Mouse (Mus musculus): ENCODE data around the gene Smim1. TPM values are rescaled to one million over a fixed set of nuclear protein-coding genes. Genes with fewer than 3 reads are reported as not detected.
A peak's percentile ranks its signal among the peaks of the same experiment; 100 is the strongest.

Gene Smim1
- total and polyA plus RNA-seq, 2 experiments: 8.1 to 16.9 TPM

DNA sequence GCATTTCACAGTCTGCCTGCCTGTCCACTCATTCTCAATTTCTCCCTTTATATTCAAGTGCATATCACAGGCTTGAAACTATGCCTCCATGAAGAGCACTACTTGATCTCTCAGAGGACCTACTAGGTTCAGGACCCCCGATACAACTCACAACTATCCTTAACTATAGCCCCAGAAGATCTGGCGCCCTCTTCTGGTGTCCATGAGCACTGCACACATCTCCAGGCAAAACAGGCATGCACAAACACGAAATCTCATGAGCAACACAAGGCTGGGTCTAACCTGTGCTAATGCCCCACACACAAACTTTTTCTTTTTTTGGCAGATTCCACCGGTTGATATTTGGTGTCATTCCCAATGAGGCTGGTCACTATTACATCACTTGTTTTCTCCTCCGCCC lies 19.8 kb upstream of the Smim1 start:
- Histone ChIP-seq H3K27me3 (ENCODE audit: control insufficient read depth, insufficient read depth, low read length) (no peaks in the 10 kb centered on the region), H3K79me2 (ENCODE audit: control insufficient read depth, insufficient read depth, low read length) (no peaks in the 10 kb centered on the region), H3K9ac (ENCODE audit: low read depth, low read length) (no peak overlapping the region), H3K4me3 (ENCODE audit: insufficient read depth, low read depth, low read length) (no peak overlapping the region), H3K4me1 (ENCODE audit: control insufficient read depth, insufficient read depth, low read length) (no peaks in the 10 kb centered on the region), H3K36me3 (ENCODE audit: control insufficient read depth, insufficient read depth, low read length) (no peaks in the 10 kb centered on the region), H3K27ac (replicated peaks; ENCODE audit: insufficient read depth, low read depth, low read length) (no peak overlapping the region)
- 69% methylated on average over 5 of the region's 5 CpGs for WGBS
- TF ChIP-seq POLR2A (IDR thresholded peaks at IDR 0.05; ENCODE audit: extremely low read depth, insufficient read depth, low read length): no peak
- TF ChIP-seq CTCF (IDR thresholded peaks at IDR 0.05; ENCODE audit: low read depth, low read length): peak; percentile 12; the same call in 1 of the 2 replicates
- no peak for DNase-seq (ENCODE audit: extremely low read depth, low read depth, low spot score)

DNA sequence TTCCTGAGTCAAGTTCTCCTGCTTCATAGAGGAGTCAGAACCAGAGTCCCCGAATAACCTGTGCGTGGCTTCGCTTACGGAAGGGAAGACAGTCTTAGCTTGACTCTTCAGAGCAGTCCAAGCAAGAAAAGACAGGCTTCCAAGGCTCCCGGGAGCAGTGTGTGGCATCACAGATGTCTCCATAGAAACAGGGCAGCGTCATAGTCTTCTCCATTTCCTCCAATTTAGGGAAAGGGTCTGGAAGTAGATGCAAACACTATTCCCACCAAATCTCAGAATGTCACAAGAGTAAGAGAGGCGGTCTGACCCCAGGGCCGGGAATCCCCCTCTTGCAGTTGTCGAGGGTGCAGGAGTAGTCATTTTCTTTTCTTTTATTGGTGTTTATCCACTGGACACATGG lies 16.5 kb upstream of the Smim1 start, which contains the start of gene Ccdc27:
TSS of gene Ccdc27 (minus strand) at position 101 of the 400 bp plus-strand sequence.
- no peak within 1 kb of the TSS for H3K27ac ChIP-seq (replicated peaks; ENCODE audit: insufficient read depth, low read depth, low read length)
- DNase-seq (ENCODE audit: extremely low read depth, low read depth, low spot score): no peak
- H3K36me3 ChIP-seq (ENCODE audit: control insufficient read depth, insufficient read depth, low read length): no peaks in the 10 kb centered on the region
- no peaks in the 10 kb centered on the region for H3K79me2 ChIP-seq (ENCODE audit: control insufficient read depth, insufficient read depth, low read length)
- H3K9ac ChIP-seq (ENCODE audit: low read depth, low read length): no peak within 1 kb of the TSS
- H3K27me3 ChIP-seq (ENCODE audit: control insufficient read depth, insufficient read depth, low read length): no peaks in the 10 kb centered on the region
- no peaks in the 10 kb centered on the region for H3K4me1 ChIP-seq (ENCODE audit: control insufficient read depth, insufficient read depth, low read length)
- TF ChIP-seq POLR2A (IDR thresholded peaks at IDR 0.05; ENCODE audit: extremely low read depth, insufficient read depth, low read length) (no peak), CTCF (IDR thresholded peaks at IDR 0.05; ENCODE audit: low read depth, low read length) (no peak)
- no peak within 1 kb of the TSS for H3K4me3 ChIP-seq (ENCODE audit: insufficient read depth, low read depth, low read length)
- WGBS: 82% methylated on average over 9 of the region's 9 CpGs

DNA sequence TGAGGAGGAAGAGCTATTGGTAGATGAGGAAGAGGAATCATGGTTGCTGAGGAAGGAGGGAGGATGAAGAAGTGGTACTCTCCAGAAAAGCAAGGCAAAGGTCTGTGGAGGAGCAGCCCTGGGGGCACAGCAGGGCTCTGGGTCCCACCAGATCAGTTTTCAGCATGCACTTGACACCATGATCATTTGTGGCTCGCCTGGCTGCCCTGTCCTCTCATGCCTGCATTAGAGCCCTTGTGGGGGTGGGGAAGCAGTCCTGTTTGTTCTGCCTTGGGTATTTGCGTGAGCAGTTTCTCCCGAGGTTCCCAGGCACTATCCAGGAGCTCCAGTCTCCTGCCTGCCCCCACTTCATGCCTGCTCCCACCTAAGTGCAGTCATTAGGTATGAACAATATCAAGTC lies 11.1 kb upstream of the Smim1 start:
- TF ChIP-seq POLR2A (IDR thresholded peaks at IDR 0.05; ENCODE audit: extremely low read depth, insufficient read depth, low read length): no peak
- TF ChIP-seq CTCF (IDR thresholded peaks at IDR 0.05; ENCODE audit: low read depth, low read length): no peak
- H3K27ac ChIP-seq (replicated peaks; ENCODE audit: insufficient read depth, low read depth, low read length): no peak overlapping the region
- no peaks in the 10 kb centered on the region for H3K27me3 ChIP-seq (ENCODE audit: control insufficient read depth, insufficient read depth, low read length)
- H3K36me3 ChIP-seq (ENCODE audit: control insufficient read depth, insufficient read depth, low read length): no peaks in the 10 kb centered on the region
- H3K4me3 ChIP-seq (ENCODE audit: insufficient read depth, low read depth, low read length): no peak overlapping the region
- no peaks in the 10 kb centered on the region for H3K4me1 ChIP-seq (ENCODE audit: control insufficient read depth, insufficient read depth, low read length)
- H3K9ac ChIP-seq (ENCODE audit: low read depth, low read length): no peak overlapping the region
- no peaks in the 10 kb centered on the region for H3K79me2 ChIP-seq (ENCODE audit: control insufficient read depth, insufficient read depth, low read length)
- no peak for DNase-seq (ENCODE audit: extremely low read depth, low read depth, low spot score)
- WGBS: 18% methylated on average over 3 of the region's 3 CpGs

DNA sequence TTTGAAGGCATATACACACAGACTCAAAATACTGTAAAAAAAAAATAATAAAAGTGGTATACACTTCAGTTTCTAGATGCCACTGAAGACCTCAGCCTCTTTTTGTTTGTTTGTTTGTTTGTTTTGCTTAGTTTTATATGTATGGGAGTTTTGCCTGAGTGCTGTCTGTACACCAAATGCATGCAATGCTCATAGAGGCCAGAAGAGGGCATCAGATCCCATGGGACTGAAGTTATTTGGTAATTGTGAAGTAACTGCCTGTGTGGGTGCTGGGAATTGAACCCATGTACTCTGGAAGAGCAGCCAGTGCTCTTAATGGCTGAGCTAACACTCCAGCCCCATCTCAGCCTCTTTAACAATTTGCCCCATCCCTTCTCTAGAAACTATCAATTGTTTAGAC lies 2.6 kb upstream of the Smim1 start:
- TF ChIP-seq POLR2A (IDR thresholded peaks at IDR 0.05; ENCODE audit: extremely low read depth, insufficient read depth, low read length): no peak
- TF ChIP-seq CTCF (IDR thresholded peaks at IDR 0.05; ENCODE audit: low read depth, low read length): peak; percentile 51
- no peak for DNase-seq (ENCODE audit: extremely low read depth, low read depth, low spot score)

DNA sequence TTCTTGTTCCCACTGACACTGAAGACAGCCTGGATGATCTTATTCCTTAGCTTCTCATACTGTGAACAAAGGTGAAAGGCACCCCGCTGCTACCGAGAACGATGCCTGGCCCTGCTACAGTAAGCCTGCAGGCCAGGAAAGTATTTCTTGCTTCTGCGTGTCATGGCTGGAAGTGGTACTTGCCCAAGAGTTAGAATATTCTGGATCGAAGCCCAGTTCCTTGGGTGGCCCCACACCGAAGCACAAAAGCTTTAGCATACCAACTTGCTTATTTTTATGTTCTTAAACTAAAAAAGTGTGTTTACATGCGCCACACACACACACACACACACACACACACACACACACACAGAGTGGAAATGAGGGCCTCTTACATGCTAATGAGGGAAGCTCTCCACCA lies 2.0 kb upstream of the Smim1 start:
- Histone ChIP-seq H3K4me1 (ENCODE audit: control insufficient read depth, insufficient read depth, low read length) (peaks cover 6% of the 10 kb centered on the region), H3K27me3 (ENCODE audit: control insufficient read depth, insufficient read depth, low read length) (no peaks in the 10 kb centered on the region), H3K9ac (ENCODE audit: low read depth, low read length) (no peak overlapping the region), H3K36me3 (ENCODE audit: control insufficient read depth, insufficient read depth, low read length) (no peaks in the 10 kb centered on the region), H3K4me3 (ENCODE audit: insufficient read depth, low read depth, low read length) (no peak overlapping the region), H3K79me2 (ENCODE audit: control insufficient read depth, insufficient read depth, low read length) (no peaks in the 10 kb centered on the region), H3K27ac (replicated peaks; ENCODE audit: insufficient read depth, low read depth, low read length) (no peak overlapping the region)
- no peak for DNase-seq (ENCODE audit: extremely low read depth, low read depth, low spot score)
- TF ChIP-seq POLR2A (IDR thresholded peaks at IDR 0.05; ENCODE audit: extremely low read depth, insufficient read depth, low read length): no peak
- no peak for TF ChIP-seq CTCF (IDR thresholded peaks at IDR 0.05; ENCODE audit: low read depth, low read length)
- WGBS: 85% methylated on average over 7 of the region's 7 CpGs

More for the DNA sequence above, 2.6 kb upstream of the Smim1 start:
- Histone ChIP-seq H3K27me3 (ENCODE audit: control insufficient read depth, insufficient read depth, low read length) (no peaks in the 10 kb centered on the region), H3K36me3 (ENCODE audit: control insufficient read depth, insufficient read depth, low read length) (no peaks in the 10 kb centered on the region), H3K4me3 (ENCODE audit: insufficient read depth, low read depth, low read length) (no peak overlapping the region), H3K9ac (ENCODE audit: low read depth, low read length) (no peak overlapping the region), H3K79me2 (ENCODE audit: control insufficient read depth, insufficient read depth, low read length) (no peaks in the 10 kb centered on the region), H3K27ac (replicated peaks; ENCODE audit: insufficient read depth, low read depth, low read length) (no peak overlapping the region), H3K4me1 (ENCODE audit: control insufficient read depth, insufficient read depth, low read length) (peaks cover 6% of the 10 kb centered on the region)

DNA sequence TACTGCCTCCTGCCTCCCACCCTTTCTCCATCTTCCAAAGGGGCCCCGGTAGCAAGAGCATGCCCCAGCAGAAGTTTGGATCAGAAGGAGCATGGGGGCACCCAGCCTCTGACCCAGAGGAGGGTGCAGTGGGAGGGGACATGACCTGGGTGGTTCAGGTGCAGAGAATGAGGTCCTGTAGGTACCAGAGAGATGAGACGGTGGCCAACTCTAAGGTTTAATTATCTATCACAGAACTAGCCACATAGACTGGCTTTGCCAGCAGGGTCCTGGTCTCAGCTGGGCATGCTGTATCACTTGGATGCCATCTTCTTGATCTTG lies 371 bp upstream of the Smim1 start:
- Histone ChIP-seq H3K27me3 (ENCODE audit: control insufficient read depth, insufficient read depth, low read length) (no peaks in the 10 kb centered on the region), H3K79me2 (ENCODE audit: control insufficient read depth, insufficient read depth, low read length) (no peaks in the 10 kb centered on the region), H3K27ac (replicated peaks; ENCODE audit: insufficient read depth, low read depth, low read length) (no peak overlapping the region), H3K9ac (ENCODE audit: low read depth, low read length) (peak overlapping the region; percentile 84), H3K36me3 (ENCODE audit: control insufficient read depth, insufficient read depth, low read length) (no peaks in the 10 kb centered on the region), H3K4me1 (ENCODE audit: control insufficient read depth, insufficient read depth, low read length) (peaks cover 6% of the 10 kb centered on the region), H3K4me3 (ENCODE audit: insufficient read depth, low read depth, low read length) (peak overlapping the region; percentile 86; the same call in 1 of the 2 replicates)
- no peak for DNase-seq (ENCODE audit: extremely low read depth, low read depth, low spot score)
- WGBS: 17% methylated on average over 2 of the region's 2 CpGs
- TF ChIP-seq POLR2A (IDR thresholded peaks at IDR 0.05; ENCODE audit: extremely low read depth, insufficient read depth, low read length) (no peak), CTCF (IDR thresholded peaks at IDR 0.05; ENCODE audit: low read depth, low read length) (no peak)

Data from liver, adult 2 months (tissue).